Mouse (Mus musculus): ENCODE measurements at regions not wholly inside any gene's neighbourhood (a gene's known extent, or its start where the extent isn't known, plus 50 kb on each side); places are given as distances from the start of the nearest gene placed in this dataset.

DNA sequence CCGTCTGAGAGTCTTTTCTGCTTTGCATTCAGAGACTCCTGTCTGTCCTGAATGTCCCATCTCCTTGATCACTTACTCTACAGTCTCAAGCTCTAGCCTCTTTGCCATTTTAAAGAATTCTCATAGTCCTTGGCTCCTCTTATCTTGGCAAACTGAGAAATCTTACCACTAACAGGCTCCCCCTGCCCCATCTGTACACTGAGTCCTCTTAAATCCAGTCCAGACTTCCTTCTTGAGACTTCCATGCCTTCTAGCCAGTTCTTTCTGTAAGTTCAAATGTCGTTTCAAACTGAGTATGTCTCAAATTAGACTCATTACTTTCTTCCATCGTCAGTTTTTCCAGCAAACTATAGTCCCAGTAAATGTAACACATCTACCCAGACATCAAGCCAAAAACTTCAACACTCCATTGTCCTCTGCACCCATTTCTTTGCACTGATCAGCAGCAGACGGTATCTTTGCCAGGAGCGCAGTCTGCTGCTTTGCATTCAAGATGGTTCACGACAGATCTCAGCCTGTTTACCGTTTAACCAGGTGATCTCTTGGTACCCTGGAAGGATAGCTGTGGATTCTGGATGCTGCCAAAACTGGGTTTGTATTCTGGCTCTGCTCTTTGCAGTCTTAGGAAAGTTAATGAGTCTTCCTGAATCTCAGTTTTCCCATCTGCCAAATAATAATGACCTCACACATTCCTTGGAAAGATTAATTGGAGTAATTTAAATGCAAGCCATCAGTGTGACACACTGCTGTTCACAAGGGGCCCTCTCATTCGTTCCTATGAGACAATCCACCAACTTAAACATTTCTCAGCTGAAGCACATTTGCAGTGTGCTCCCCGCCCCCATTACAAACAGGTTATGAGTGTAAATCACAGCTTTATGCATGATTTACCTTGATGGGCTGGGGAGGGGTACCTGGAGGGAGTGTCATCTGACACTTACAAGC, 53.4 kb upstream of the Dab2 start:
- no peak for TF ChIP-seq CTCF (IDR thresholded peaks at IDR 0.05; ENCODE audit: low read depth)
- TF ChIP-seq EP300 (IDR thresholded peaks at IDR 0.05; ENCODE audit: low read depth) = no peak

Data from liver, postnatal 0 days (tissue).